Mouse (Mus musculus): ENCODE results near the gene Otulin. TPM values are rescaled to one million over a fixed set of nuclear protein-coding genes. Genes with fewer than 3 reads are reported as not detected.

Gene Otulin
- total RNA-seq (2022): 10 to 100 TPM; 17.6 to 22.3 (median 20.1) TPM

DNA sequence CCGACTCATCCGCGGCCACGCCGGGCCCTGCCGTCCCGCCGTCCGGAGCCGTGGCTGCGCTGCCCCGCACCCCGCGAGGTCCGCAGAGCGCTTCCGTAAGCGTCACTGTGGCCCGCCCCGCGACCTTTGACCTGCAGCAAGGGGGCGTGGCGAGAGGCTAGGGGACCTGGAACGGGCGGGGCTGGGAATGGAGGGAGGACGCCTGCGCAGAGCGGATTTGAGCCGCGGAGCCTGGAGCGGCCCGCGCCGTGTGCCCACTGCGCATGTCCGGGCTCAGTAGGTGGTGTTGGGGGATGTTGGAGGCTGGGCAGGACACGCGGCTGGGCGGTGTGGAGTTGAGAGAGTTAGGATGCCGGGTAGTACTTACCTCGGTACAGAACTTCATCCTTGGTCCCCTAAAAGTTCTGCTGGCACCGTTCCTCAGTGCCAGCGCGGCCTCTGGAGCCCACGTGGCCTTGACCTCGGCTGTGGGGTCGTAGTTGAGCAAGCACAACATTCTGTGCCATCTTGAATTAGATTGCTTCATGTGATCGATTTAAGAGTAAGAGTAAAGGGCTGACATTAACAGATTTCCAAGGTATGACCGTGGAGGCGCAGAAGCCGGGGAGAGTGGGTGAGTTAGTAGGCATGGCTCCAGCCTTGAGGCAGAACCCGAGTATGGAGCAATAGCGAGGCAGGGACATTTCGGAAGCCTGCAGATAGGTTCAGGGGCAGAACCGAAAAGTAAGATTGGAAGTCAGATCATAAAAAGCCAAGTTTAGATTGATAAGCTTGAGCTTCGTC lies at the start of gene Otulin:
TSS of gene Otulin (minus strand) at position 93 of the 783 bp plus-strand sequence.
- DNase-seq (ENCODE audit: low spot score in 2 of 2): peak; percentile 98

DNA sequence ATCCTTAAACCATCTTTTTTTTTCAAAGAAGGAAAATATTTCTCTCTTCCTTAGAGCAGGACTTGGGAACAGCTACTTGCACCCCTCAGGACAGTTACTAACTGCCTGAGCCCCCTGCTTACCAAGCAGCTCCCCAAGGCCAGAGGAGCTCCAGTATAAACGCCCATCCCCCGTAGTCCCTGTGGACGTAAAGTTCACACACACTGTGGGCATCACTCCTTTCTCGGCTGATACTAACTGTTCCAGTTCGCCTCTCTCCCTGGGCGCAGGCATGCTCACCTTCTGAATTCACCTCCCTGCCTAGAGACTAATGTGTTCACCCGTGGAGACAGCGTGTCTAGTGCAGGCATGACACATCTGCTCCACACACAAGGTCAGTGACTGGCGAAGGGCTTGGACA lies 48.0 kb upstream of the Otulin start:
- DNase-seq (ENCODE audit: low spot score in 2 of 2): no peak

DNA sequence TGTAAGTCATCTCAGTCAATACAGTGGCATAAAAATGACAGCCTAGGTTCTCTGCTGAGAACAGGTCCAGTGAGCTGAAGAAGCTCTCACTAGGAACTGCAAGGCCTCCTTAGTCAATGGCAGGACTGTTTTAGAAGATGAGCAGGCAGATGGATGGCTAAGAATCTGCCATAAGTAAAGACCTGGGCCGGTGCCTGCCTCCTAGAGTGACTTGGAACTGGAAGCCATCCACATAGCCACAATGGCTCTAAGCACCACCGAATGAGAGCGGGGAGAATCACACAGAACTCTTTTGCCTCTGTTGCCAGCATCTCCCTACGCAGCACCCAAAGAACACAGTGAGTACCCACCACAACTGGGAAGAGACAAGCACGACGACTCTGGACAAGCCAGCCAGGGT lies 47.3 kb upstream of the Otulin start:
- no peak for DNase-seq (ENCODE audit: low spot score in 2 of 2)

DNA sequence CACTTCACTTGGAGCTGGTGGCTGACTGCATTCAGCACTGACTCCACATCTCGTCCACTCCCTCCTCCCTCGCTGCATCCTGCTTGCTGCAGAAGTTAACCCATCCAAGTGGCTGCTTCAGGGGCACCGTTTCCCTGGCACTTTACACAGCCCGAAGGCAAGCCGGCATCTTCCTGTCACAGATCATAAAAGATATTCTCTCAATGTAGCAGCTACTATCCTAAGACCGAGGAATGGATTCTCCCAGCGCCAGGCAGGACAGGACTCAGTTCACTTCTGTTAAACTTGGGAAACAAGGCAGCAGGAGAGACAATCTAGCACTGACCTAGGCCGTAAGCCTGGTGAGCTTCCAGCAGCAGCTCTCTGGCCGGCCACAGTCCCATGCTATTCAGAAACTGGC lies 45.7 kb upstream of the Otulin start:
- DNase-seq (ENCODE audit: low spot score in 2 of 2): no peak

DNA sequence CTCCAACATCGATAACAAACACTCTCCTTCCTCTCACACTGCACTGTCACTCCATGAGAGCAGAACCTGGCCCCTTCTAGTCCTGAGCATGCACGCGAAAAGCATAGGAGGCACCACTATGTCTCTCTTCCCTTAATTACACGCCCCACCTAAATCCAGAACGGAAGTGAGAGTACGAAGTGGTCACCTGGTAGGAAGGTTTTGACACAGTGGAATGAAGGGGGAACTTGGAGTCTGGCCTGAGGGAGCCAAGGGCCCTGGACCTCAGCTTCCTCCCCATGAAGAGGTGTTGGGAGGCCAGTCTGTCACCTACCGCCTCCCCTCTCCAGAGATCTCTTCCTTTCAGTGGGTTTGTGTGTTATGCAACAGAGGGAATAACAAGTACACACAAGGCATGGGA lies 44.6 kb upstream of the Otulin start:
- DNase-seq (ENCODE audit: low spot score in 2 of 2): no peak

DNA sequence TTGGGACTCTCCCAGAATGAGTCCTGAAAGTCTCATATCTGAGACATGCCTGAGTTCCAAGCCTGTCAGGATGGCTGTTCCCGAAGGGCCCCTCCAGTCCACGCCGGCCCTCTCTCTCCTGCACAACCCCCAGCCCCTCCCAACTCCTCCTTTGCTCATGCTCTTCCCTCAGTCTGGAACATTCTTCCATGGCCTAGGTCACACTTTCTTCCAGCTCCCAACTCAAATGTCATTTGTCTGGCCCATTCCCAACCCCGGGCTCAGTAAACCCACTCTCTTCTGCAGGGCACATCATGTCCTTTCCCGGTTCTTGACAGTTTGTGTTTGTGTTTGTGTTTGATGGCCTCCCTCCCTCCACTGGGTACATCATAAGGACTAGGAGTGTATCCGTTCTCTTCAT lies 43.5 kb upstream of the Otulin start:
- no peak for DNase-seq (ENCODE audit: low spot score in 2 of 2)

DNA sequence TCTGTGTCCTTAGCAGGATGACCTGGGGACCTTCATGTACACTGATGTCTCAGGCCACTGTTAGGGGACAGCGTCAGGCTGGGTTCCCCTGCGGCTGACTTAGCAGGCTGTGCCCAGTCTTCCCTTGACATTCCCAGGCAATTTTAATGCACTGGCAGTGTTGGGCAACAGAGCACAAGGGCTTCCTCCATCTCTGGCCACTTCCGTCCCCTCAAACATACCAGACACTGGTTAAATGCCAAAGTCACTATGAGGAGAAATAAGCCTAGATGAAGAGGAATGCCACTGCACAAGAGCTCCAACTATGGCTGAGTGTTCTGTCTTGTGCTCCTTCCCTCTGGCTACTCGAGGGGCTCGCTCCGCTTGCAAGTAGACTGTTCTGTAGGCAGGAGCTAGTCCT lies 42.7 kb upstream of the Otulin start:
- no peak for DNase-seq (ENCODE audit: low spot score in 2 of 2)

DNA sequence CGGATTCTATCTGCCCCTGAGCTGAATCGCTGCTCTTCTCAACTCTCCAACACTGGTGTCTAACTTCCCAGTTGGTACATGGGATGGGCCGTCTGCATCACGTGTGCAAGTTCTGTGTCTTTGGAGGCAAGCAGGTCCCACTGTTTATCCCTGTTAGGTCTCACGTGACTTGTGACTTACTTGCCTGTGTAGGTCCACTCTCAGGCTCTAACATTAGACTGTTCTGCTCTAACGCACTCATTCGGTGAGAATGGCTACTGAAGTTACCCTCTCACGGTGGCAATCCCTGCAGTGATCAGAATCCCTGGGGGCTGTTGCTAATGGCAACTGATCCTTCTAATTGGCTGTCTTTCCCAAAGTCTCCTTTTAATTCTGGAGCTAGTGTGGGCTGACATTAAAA lies 41.8 kb upstream of the Otulin start:
- no peak for DNase-seq (ENCODE audit: low spot score in 2 of 2)

DNA sequence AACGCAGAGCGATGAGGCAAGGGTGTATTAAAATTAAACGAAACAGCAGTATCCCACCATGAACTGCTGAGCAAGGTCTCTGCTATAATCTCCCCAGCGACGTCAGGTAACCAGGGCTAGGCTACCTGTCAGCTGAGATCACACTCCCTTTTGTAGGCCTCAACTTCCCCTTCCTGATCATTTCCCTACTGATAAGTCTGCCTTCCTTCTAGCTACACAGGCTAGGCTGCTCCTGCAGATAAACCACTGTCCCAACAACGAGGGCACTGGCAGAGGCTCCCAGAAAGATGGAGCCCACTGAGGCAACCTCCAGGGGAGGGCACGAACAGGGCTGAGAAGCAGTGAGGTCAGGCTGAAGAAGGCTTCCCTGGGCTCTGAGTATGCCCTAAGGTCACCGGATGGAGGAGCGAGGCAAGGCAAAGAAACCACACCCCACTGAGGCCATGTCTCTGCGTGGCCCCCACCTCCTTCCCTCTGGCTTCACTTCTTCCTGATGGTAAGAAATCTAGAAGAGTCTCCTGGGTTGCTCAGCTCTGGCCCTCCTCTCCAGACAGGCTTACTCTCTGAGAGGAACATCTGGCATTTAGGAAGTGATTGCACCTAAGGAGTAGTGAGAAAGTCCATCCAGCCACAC lies 41.2 kb upstream of the Otulin start:
- DNase-seq (ENCODE audit: low spot score in 2 of 2): no peak

DNA sequence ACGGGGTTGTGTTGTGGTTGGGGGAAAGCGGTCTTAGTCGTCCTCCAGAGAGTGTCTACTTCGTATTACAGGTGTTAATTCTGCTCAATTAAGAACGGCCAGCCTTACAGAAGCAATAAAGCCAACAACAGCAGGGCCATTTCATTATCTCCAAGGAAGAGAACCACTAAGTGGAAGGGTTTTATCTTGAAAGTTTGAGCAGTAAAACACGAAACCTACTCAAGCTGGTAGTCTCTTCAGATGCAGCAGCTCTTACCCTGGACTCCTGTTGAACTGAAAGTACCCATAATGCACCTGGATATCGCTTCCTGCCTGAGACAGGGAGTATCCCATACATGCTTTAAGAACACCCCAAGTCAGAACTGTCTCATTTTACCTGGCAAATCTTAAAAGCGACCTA lies 40.2 kb upstream of the Otulin start:
- DNase-seq (ENCODE audit: low spot score in 2 of 2): no peak

DNA sequence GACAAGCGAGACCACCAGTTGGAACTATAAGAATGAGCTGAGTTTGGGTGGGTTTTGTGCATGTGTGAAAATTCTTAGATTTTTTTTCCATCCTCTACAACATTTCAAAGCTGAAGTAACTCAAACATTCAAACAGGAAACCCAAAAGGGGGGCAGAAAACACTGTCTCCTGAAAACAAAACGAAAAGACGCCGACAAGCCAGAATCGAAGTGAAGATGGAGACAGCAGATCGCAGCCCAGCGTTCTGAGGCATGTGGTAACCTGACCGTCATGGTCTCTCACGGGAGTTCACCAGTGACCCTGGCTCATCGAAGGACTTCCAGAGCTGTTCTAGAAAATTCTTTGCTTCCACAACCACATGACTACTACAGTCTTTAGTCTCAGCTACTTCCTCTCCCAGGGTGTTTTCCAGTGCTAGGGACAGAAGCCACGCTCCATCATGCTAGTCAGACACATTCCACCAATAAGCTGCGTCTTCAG lies 39.5 kb upstream of the Otulin start:
- DNase-seq (ENCODE audit: low spot score in 2 of 2): no peak

DNA sequence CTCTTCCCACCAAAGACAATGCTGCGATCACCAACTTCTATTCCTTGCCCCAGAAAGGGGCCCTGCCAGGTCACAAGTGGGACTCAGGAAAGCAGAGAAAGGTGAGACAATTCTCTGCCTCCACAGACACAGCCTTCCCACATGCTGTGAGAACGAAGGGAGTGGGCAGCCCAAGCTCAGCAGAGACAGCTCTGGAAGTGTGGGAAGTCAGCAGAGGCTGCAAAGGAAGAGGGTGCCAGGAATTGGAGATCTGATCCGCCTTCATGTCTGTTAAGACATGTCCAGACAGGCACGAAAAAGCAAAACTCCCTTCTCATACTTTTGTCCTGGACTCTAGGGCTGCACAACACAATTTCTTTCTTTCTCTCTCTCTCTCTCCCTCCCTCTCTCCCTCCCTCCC lies 38.8 kb upstream of the Otulin start:
- DNase-seq (ENCODE audit: low spot score in 2 of 2): no peak

DNA sequence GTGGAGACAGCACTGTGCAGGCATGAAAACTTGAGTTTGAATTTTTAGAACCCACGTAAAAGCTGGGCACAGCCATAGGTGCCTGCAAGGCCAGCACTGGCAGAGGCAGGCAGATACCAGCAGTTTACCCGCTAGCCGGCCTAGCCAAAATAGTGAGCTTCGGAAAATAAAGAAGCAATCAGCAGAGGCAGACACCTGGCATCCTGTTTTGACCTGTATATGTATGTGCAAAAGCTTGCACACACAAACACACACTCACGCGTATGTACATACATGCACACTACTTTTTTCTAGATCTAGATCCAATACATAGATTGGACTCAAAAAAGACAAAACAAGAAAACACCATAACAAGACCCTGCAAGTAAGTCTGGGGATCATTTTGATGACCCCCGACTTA lies 38.1 kb upstream of the Otulin start:
- no peak for DNase-seq (ENCODE audit: low spot score in 2 of 2)

DNA sequence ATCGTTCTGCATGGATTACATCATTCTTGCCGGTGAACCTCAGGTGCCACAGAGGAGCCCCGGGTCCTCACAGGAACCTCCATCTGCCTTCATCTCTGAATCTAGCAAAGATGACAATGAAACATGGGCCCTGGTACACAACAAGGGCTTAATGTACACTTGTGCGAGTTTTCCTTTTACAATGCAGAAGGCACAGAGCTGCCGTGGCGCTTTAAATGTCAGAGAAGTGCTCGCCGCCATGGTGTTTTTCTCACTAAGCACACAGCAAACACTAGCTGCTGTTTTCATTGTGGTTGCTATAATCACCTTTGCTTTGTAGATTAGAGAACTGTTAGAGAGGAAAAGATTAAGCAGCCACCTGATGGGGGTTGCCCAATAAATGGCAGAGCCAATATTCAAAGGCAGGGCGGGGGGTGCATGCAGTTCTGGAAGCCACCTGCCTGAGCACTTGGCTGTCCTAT lies 37.5 kb upstream of the Otulin start:
- no peak for DNase-seq (ENCODE audit: low spot score in 2 of 2)

DNA sequence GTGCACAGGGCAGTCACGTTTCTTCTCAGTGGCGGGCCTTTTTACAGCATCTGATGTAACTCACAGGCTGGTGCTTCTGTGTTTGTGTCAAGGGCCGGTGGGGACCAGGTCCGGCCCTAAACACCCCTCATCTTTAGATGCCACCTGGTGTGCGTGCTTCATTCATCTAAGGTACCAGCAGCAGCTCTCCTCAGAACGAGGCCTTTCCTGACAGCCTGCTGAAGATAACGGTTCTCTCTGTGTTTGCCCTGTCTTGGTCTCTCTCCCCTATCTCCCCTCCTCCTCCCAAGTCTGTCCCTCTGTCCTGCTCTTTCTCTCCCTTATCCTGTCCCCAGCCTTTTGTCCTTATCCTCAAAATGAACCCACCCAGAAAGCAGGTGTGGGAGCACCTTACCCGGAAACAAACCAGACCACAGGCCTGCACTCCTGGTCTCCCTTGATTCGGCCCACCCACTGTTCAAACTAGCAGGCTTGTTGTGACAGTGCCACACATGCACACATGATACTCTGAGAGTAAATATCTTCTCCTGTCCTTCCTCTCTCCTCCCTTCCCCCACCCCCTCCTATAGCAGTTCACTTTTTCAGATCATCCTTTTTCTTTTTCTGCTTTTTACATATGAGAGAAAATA lies 36.5 kb upstream of the Otulin start:
- no peak for DNase-seq (ENCODE audit: low spot score in 2 of 2)

DNA sequence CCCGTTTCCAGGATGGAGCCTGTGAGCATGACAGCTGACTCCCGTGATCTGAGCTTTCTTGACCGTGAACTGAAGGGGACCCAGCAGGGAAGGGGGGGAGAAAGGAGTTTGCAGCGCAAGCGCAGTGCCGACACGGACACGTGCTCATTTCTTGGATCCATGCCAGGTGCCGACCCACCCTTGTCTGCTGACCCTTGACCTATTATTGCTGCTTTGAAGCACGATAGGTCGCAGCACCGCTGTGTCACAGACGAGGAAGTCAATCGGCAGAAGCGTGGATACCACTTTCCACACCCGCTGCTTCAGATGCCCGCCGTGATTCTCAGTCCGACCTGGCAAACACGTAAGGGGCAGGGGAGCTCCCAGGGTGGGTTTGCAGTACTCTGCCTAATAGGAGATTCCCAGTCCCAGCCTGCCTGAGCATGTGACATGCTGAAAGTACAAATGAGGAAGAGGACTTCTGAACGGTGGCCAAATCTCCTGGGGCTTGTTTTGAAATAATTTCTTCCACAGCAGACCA lies 35.0 kb upstream of the Otulin start:
- DNase-seq (ENCODE audit: low spot score in 2 of 2): no peak

DNA sequence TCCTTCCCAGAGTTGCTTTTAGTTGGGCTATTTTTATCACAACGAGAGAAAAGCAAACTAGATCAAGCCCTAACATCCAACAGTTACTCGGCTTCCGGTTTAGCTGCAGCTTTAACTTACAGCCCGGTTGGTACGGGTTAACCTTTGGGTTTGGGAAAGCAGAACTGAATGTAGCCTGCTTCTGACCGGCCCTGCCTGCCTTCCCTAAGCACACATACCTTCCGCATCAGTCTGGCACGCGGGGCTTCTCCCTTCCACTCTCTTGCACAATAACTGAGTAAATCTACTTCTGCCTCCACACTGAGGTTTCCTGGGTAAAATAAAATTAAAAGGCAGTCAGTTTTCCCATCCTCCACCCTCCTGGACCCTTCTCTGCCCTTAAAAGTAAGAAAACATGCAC lies 33.6 kb upstream of the Otulin start:
- no peak for DNase-seq (ENCODE audit: low spot score in 2 of 2)

DNA sequence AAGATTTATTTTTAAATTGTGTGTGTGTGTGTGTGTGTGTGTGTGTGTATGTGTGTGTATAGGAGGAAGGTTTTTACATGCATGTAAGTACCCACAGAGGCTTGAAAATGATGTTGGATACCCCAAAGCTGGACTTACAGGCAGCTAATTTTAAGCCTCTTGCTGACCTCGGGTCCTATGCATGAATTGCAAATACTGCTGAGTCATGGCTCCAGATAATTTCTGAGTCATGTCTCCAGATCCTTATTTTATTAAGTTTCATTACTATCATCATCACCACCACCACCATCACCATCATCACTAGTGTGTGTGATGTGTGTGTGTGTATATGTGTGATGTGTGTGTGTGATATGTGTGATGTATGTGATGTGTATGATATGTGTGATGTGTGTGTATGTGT lies 32.2 kb upstream of the Otulin start:
- no peak for DNase-seq (ENCODE audit: low spot score in 2 of 2)

DNA sequence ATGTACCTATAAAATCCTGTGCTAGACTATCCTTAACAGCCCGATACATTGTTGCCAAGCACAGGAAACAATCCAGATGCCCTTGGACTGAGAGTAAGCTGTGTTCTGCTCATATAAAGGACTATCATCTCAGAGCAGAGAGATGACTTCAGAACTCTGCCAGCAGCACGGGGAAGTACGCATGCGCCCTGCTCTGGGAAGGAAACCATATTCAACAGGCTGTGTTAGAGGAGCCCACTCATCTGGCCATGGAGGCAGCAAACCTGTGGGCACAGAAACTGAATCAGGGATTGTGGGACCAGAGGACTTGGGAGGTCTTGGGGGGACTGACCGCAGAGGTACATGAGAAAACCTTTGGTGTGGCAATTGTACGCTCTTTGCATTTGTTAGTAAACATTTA lies 31.2 kb upstream of the Otulin start:
- DNase-seq (ENCODE audit: low spot score in 2 of 2): no peak

DNA sequence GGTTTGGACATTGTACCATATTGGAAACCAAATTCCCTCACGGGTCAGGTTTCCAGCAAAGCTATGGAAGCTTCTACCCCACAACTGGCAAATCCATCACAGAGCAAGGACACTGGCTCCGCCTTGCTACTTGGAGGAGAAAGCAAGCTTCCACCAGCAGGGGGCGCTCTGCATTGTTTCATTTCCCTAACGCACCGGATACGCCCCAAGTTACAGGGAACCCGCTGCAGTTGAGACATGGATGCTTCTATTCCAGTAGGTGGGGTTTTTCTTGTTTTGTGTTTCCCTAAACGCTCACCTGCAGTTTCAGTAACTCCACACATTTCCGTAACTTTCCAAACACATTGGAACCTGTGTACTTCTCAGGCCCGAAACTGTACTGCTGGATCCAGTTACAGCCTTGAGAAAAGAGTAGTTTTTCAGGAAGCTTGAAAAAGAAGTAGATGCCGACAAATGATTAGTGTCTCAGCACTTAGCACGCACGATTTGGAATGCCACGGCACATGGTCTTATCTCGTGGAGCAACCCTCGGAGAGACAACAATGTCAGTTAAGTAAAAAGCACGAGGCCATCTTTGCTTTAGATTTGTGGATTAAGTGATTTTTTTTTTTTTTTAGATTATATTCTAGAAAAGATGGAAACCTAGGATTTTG lies 29.2 kb upstream of the Otulin start:
- DNase-seq (ENCODE audit: low spot score in 2 of 2): peak; percentile 68 to 72

DNA sequence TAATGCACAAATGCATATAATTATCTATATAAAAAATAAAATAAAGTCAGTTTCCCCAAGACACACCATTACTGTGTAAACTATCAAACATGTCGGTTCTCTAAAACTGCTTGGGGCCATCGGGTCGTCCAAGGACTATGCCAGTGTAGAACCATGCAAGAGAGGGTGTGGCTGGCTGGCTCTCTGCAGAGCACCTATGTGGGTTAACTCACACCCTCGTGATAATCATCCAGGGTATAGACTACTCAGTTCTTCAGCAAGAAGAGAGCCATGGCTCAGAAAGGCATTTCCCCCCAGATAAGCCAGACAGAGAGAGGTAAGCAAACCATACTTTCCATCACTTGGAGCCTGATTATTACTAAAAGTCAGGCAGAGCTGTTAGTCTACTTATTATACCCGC lies 28.6 kb upstream of the Otulin start:
- DNase-seq (ENCODE audit: low spot score in 2 of 2): no peak

DNA sequence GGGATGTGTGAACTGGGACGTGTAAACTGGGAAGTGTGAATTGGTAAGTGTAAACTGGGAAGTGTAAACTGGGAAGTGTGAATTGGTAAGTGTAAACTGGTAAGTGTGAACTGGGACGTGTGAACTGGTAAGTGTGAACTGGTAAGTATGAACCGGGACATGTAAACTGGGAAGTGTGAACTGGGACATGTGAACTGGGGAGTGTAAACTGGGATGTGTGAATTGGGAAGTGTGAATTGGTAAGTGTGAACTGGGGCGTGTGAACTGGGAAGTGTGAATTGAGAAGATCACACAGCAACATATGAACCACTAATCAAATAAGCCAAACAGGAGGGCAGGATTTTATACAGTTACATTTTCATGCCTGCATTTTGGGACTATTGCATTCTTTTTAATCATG lies 27.9 kb upstream of the Otulin start:
- no peak for DNase-seq (ENCODE audit: low spot score in 2 of 2)

Measured in gastrocnemius, adult 8-10 months (tissue).